Mouse (Mus musculus) midbrain, embryonic 14.5 days (tissue): Measurements from ENCODE around the gene Ahsa2. TPM values are rescaled to one million over a fixed set of nuclear protein-coding genes. Genes with fewer than 3 reads are reported as not detected.
A peak's percentile ranks its signal among the peaks of the same experiment; 100 is the strongest.
"Not testable (repeated sequence)": the region's sequence is repeated elsewhere in the genome, so short reads cannot be mapped to it uniquely, and the experiment has no call there.

Experiments
- ATAC-seq: fragments of 200-750 bp; cut with Nextera tagmentation; 2 replicates; pipeline ENCODE4 v1.8.0; 2017; ENCODE audit warnings: moderate number of reproducible peaks, moderate library complexity; ENCODE audit not compliant: low FRiP score, low TSS enrichment
- DNase-seq: peaks from one replicate; pipeline ENCODE4 v3.0.0-alpha.2; 2015
- H3K27ac ChIP-seq: fragments of 300-500 bp; sonication (generic); replicated peaks from 2 replicates; pipeline ENCODE4 v1.5.1; 2014; ENCODE audit warnings: mild to moderate bottlenecking, low read depth, low read length, moderate library complexity
- H3K27me3 ChIP-seq: fragments of 300-500 bp; sonication (generic); 2 replicates; pipeline ENCODE4 v1.6.1; 2014; ENCODE audit warnings: low read length, control low read depth, mixed read lengths; ENCODE audit not compliant: control insufficient read depth, insufficient read depth
- H3K36me3 ChIP-seq: fragments of 300-500 bp; sonication (generic); 2 replicates; pipeline ENCODE4 v1.6.1; 2014; ENCODE audit warnings: low read length, control low read depth; ENCODE audit not compliant: control insufficient read depth, insufficient read depth
- H3K4me1 ChIP-seq: fragments of 300-500 bp; sonication (generic); 2 replicates; pipeline ENCODE4 v1.6.1; 2014; ENCODE audit warnings: mild to moderate bottlenecking, antibody characterized with exemption, low read length, control low read depth; ENCODE audit not compliant: control insufficient read depth, insufficient read depth
- H3K4me2 ChIP-seq: fragments of 300-500 bp; sonication (generic); 2 replicates; pipeline ENCODE4 v1.6.1; 2014; ENCODE audit warnings: mild to moderate bottlenecking, low read length, moderate library complexity
- H3K4me3 ChIP-seq: fragments of 300-500 bp; sonication (generic); replicated peaks from 2 replicates; pipeline ENCODE4 v1.5.1; 2014; ENCODE audit warnings: low read depth, low read length
- H3K9ac ChIP-seq: fragments of 300-500 bp; sonication (generic); replicated peaks from 2 replicates; pipeline ENCODE4 v1.6.1; 2014; ENCODE audit warnings: mild to moderate bottlenecking, low read length, moderate library complexity
- H3K9me3 ChIP-seq: fragments of 300-500 bp; sonication (generic); 2 replicates; pipeline ENCODE4 v1.6.1; 2016; ENCODE audit warnings: low read length, control low read depth, mixed read lengths; ENCODE audit not compliant: control insufficient read depth
- WGBS: fragments of 180-500 bp; shearing (Covaris S2); extraction: QIAGEN DNeasy Blood & Tissue Kit; methylation state at CpG from one replicate; pipeline ENCODE4 v1.1.7; 2014; 5-methylcytosine and 5-hydroxymethylcytosine counted together
- polyA plus RNA-seq: library from polyadenylated mRNA; unstranded; fragments of >200 nt; fragmentation: Nextera tagmentation; extraction: Ambion mirVana; gene quantifications from 2 replicates; pipeline ENCODE4 v1.2.1, GENCODE M21; 2014

Gene Ahsa2
- 104 and 122 TPM in 2 replicates for polyA plus RNA-seq

DNA sequence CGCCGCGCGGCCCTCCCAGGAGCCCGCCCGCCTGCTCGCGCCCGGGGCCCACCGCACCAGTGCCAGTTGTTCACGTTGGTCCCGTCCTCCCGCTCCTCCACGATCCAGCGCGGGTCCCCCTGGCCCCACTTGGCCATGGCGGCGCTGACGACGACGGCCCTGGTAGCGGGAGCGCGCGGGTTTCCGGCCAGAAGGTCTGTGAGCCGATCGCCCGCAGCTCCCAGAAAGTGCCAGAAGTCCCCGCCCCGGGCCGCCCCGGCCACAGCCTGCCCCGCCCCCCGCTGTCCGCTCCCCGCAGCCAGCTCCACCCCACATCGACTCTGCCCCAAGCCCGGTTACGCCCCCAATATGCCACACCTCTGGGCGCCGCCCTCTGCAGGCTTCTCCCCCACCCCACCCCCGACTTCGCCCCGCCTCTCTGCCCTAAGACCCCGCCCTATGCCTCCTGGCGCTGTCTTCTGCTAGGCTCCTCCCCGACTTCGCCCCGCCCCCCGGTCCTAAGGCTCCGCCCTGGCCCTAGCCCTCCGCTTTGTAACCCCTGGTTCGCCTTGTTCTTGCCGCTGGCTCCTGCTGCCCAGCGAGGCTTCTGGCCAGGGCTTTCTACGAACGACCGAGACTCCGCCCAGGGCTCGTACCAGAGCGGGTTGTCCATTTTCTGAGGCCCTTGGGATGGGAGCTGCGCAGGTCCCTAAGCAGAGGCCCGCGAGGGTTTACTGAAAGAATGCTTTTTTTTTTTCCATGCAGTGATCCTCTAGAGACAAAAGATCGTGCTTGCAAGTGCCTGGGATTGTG lies at the start of gene Ahsa2:
Ahsa2 (minus strand) TSS at position 313 of the 792 bp plus-strand sequence.
- H3K27me3 ChIP-seq, result no peaks in the 10 kb centered on the region
- H3K36me3 ChIP-seq, result peaks cover 24% of the 10 kb centered on the region
- H3K4me1 ChIP-seq, result peaks cover 21% of the 10 kb centered on the region
- DNase-seq, result peak; percentile 97
- H3K27ac ChIP-seq, result peak within 1 kb of the TSS; percentile 97
- peak within 1 kb of the TSS; percentile 83 for H3K4me3 ChIP-seq
- peak; percentile 95 for ATAC-seq
- H3K9ac ChIP-seq, result peak within 1 kb of the TSS; percentile 92
- peak within 1 kb of the TSS; percentile 88 for H3K4me2 ChIP-seq
- no peaks in the 10 kb centered on the region for H3K9me3 ChIP-seq
- whole genome bisulfite sequencing, result 1% methylated on average over 65 of the region's 66 CpGs

GRCm38 (mm10) chr11:23537446-23537845 lies 39.6 kb upstream of the Ahsa2 start:
- Histone ChIP-seq H3K4me3 (no peak overlapping the region), H3K36me3 (no peaks in the 10 kb centered on the region), H3K27me3 (no peaks in the 10 kb centered on the region), H3K27ac (no peak overlapping the region), H3K9ac (no peak overlapping the region), H3K9me3 (no peaks in the 10 kb centered on the region), H3K4me2 (no peak overlapping the region), H3K4me1 (no peaks in the 10 kb centered on the region)
- WGBS, result 82% methylated on average over 2 of the region's 2 CpGs
- DNase-seq (no peak), ATAC-seq (no peak)

GRCm38 (mm10) chr11:23520473-23521205 lies 22.8 kb upstream of the Ahsa2 start, which contains the start of gene 1700093K21Rik:
TSS of gene 1700093K21Rik (minus strand) at chr11:23521155.
- 22% methylated on average over 5 of the region's 5 CpGs for WGBS
- Histone ChIP-seq H3K4me2 (no peak within 1 kb of the TSS), H3K27me3 (no peaks in the 10 kb centered on the region), H3K4me1 (no peaks in the 10 kb centered on the region), H3K4me3 (no peak within 1 kb of the TSS), H3K36me3 (no peaks in the 10 kb centered on the region), H3K9me3 (no peaks in the 10 kb centered on the region), H3K27ac (no peak within 1 kb of the TSS), H3K9ac (no peak within 1 kb of the TSS)
- ATAC-seq, result no peak
- no peak for DNase-seq

DNA sequence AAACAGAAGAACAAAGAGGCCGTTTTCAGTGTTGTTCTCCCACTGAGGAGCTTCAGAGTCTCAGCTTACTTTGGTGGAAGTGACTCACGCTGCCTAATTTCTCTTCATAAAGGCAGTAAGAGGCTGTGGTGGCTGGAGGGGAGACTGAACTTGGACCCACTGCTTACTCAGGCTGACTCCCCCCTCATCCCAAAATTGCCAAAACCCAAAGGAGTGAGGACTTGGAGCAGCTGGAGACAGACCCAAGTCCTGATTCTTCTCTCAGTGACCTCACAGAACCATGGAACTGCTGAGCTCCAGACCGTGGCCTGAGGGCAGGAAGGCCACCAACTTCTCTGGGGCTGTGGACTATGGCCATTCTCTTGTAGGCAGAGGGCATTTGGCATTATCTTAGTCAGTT lies 21.2 kb upstream of the Ahsa2 start:
- ATAC-seq (no peak), DNase-seq (no peak)
- H3K4me3 ChIP-seq, result no peak overlapping the region
- H3K36me3 ChIP-seq, result no peaks in the 10 kb centered on the region
- no peak overlapping the region for H3K9ac ChIP-seq
- no peaks in the 10 kb centered on the region for H3K27me3 ChIP-seq
- no peak overlapping the region for H3K4me2 ChIP-seq
- 81% methylated on average over 3 of the region's 3 CpGs for WGBS
- no peak overlapping the region for H3K27ac ChIP-seq
- no peaks in the 10 kb centered on the region for H3K9me3 ChIP-seq
- no peaks in the 10 kb centered on the region for H3K4me1 ChIP-seq

GRCm38 (mm10) chr11:23515315-23515714 lies 17.5 kb upstream of the Ahsa2 start:
- no peak overlapping the region for H3K27ac ChIP-seq
- no peak overlapping the region for H3K4me2 ChIP-seq
- WGBS, result 76% methylated on average over 2 of the region's 2 CpGs
- no peak overlapping the region for H3K9ac ChIP-seq
- H3K4me3 ChIP-seq, result no peak overlapping the region
- H3K9me3 ChIP-seq, result no peaks in the 10 kb centered on the region
- ATAC-seq (no peak), DNase-seq (no peak)
- H3K36me3 ChIP-seq, result no peaks in the 10 kb centered on the region
- no peaks in the 10 kb centered on the region for H3K27me3 ChIP-seq
- H3K4me1 ChIP-seq, result no peaks in the 10 kb centered on the region

DNA sequence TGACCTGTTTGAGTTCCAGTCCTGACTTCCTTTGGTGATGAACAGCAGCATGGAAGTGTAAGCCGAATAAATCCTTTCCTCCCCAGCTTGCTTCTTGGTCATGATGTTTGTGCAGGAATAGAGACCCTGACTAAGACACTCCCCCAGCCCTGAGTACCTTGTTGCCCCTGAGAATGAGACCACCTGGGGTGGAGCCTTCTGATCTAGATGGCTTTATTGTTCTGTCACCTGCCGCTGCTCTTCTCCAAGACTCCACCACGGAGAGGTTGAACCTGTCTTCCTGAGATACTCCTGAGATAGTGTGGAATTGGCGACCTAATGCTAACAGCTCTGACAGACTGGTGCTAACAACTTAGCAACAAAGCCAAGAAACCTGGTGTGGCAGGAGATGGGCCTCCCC lies 17.0 kb upstream of the Ahsa2 start:
- not testable (repeated sequence) for H3K27ac ChIP-seq, H3K4me2 ChIP-seq, DNase-seq, H3K36me3 ChIP-seq, H3K9ac ChIP-seq, H3K27me3 ChIP-seq, H3K9me3 ChIP-seq, H3K4me3 ChIP-seq, H3K4me1 ChIP-seq, ATAC-seq
- WGBS, result 75% methylated on average over 4 of the region's 4 CpGs

DNA sequence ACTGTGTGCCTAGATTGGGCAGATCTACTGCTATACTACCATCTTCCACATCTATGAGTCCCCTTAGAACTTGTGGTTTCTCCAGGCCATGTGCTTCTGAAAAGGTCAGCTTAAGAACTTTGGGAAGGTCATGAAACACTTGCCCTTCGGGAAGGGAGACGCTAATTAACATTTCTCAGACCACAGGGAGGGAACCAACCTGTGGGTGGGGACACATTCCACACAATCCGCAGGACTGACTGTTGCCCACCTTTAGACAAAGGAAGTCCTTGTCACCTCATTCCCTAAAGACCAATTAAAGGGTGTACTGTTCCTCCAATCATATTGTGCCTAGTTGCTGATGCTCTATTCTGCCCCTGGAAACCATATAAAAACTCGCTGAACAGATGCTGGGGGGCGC lies 7.0 kb upstream of the Ahsa2 start:
- H3K4me3 ChIP-seq, H3K9ac ChIP-seq, H3K27me3 ChIP-seq, H3K4me1 ChIP-seq, DNase-seq, H3K4me2 ChIP-seq, H3K36me3 ChIP-seq, H3K9me3 ChIP-seq, ATAC-seq, H3K27ac ChIP-seq: not testable (repeated sequence)
- 83% methylated on average over 5 of the region's 5 CpGs for WGBS

DNA sequence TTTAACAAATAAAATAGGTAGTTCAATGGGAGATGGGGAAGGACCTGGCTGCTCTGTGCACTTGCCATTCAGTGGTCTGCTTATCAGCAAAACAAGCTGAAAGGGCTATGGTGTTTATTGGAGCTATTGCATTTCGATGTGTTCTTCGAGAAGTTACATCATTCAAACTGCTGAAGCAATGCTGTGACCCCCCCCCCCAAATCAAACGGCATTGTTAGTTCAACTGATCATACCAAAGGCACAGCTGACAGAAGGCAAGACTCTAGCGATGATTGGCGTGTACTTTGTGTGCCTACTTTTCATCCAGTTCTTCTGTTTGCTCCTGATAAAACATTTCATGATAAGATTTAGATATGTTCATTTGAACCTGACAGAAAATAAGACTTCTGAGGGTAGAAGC lies 779 bp upstream of the Ahsa2 start:
- 37% methylated on average over 5 of the region's 5 CpGs for WGBS
- H3K9me3 ChIP-seq, result no peaks in the 10 kb centered on the region
- peak overlapping the region; percentile 88 for H3K4me2 ChIP-seq
- peaks cover 21% of the 10 kb centered on the region for H3K4me1 ChIP-seq
- peak overlapping the region; percentile 97 for H3K27ac ChIP-seq
- no peaks in the 10 kb centered on the region for H3K27me3 ChIP-seq
- ATAC-seq (no peak), DNase-seq (no peak)
- peak overlapping the region; percentile 59 for H3K9ac ChIP-seq
- peak overlapping the region; percentile 83 for H3K4me3 ChIP-seq
- peaks cover 17% of the 10 kb centered on the region for H3K36me3 ChIP-seq
